ENCODE assay signal across 9 mouse cellular contexts in genomic region chr17:15530141-15530540, GRCm38 (mm10). TPM values are rescaled to one million over a fixed set of nuclear protein-coding genes. Genes with fewer than 3 reads are reported as not detected.
DNase-seq lines count a peak whose midpoint lies in the region; ATAC-seq and TF ChIP-seq lines count a peak whose summit lies in the region.
"Had no signal": no experiment of that assay in that cellular context is flagged by ENCODE, and none has a peak within 500 bp of the region (broad histone marks: within the 10 kb centered on the region; RNA-seq: fewer than 3 reads in every experiment).

No protein-coding gene starts in this region.

- H3K4me3 ChIP-seq in kidney, adult 2 months (ENCODE audit: insufficient read depth, low read depth, low read length): no peak overlapping the region
- no peak overlapping the region for H3K4me3 ChIP-seq in kidney, embryonic 14.5 days (ENCODE audit: low read length)
- no peak overlapping the region for H3K4me3 ChIP-seq in midbrain, embryonic 15.5 days
- H3K4me3 ChIP-seq: limb, embryonic 12.5 days had no signal

- H3K4me1 ChIP-seq in kidney, adult 2 months (ENCODE audit: control insufficient read depth, insufficient read depth, low read length): peaks cover 4% of the 10 kb centered on the region; the same call in 1 of the 2 replicates
- no peaks in the 10 kb centered on the region; the same call in 1 of the 2 replicates for H3K4me1 ChIP-seq in kidney, embryonic 14.5 days (ENCODE audit: control insufficient read depth, insufficient read depth, low read length)
- H3K4me1 ChIP-seq in midbrain, embryonic 15.5 days: peaks cover 19% of the 10 kb centered on the region

- DNase-seq in CD4-positive, CD25-positive, alpha-beta regulatory T cell, adult 2 months (ENCODE audit: low read depth, low spot score): peak; percentile 72
- DNase-seq in kidney, adult 2 months: peak; percentile 53
- DNase-seq in adrenal gland, postnatal 14 days: peak; percentile 30
- peak; percentile 69 for DNase-seq in kidney, postnatal 10 days
- peak; percentile 62 for DNase-seq in thymus, postnatal 25 days

- peak; percentile 33 for TF ChIP-seq CTCF in kidney, adult 2 months (conservative IDR thresholded peaks at IDR 0.05; ENCODE audit: insufficient read depth, insufficient read length, low read depth, low read length)

- H3K9ac ChIP-seq in kidney, embryonic 14.5 days (ENCODE audit: low read depth, low read length): no peak overlapping the region
- H3K9ac ChIP-seq in midbrain, embryonic 15.5 days: no peak overlapping the region
- H3K9ac ChIP-seq: limb, embryonic 12.5 days had no signal

- no peak for ATAC-seq in CD4-positive, CD25-positive, alpha-beta regulatory T cell, adult 4 months
- ATAC-seq in kidney, embryonic 14.5 days (ENCODE audit: low FRiP score, low TSS enrichment): no peak
- ATAC-seq in midbrain, embryonic 15.5 days (replicated peaks): 0 out of 2 replicates have a peak, but pooled peaks have one; percentile 12

- no peak overlapping the region for H3K27ac ChIP-seq in kidney, adult 2 months (ENCODE audit: insufficient read depth, low read depth, low read length)
- H3K27ac ChIP-seq in kidney, embryonic 14.5 days (ENCODE audit: low read depth, low read length): no peak overlapping the region
- no peak overlapping the region for H3K27ac ChIP-seq in midbrain, embryonic 15.5 days

- H3K9me3 ChIP-seq in kidney, embryonic 14.5 days (ENCODE audit: control insufficient read depth, low read length): no peaks in the 10 kb centered on the region
- H3K9me3 ChIP-seq in midbrain, embryonic 15.5 days: no peaks in the 10 kb centered on the region

- no peak overlapping the region for H3K4me2 ChIP-seq in kidney, embryonic 14.5 days (replicated peaks; ENCODE audit: low read depth, low read length)
- no peak overlapping the region for H3K4me2 ChIP-seq in midbrain, embryonic 15.5 days
- H3K4me2 ChIP-seq: limb, embryonic 12.5 days had no signal

- 22% methylated on average over 5 of the region's 5 CpGs for WGBS in kidney, adult 2 months
- WGBS in kidney, embryonic 14.5 days: 15% methylated on average over 5 of the region's 5 CpGs
- 4% methylated on average over 5 of the region's 5 CpGs for WGBS in midbrain, embryonic 15.5 days

- no peak for TF ChIP-seq POLR2A in kidney, adult 2 months (IDR thresholded peaks at IDR 0.05; ENCODE audit: low read depth, low read length)

- H3K27me3 ChIP-seq in kidney, adult 2 months (replicated peaks; ENCODE audit: control insufficient read depth, insufficient read depth, low read length): no peaks in the 10 kb centered on the region
- H3K27me3 ChIP-seq in kidney, embryonic 14.5 days (ENCODE audit: control insufficient read depth, insufficient read depth, low read length): peaks cover under 1% of the 10 kb centered on the region; the same call in 1 of the 2 replicates
- H3K27me3 ChIP-seq in midbrain, embryonic 15.5 days (replicated peaks): peaks cover 3% of the 10 kb centered on the region; the same call in 1 of the 2 replicates

- H3K36me3 ChIP-seq in kidney, adult 2 months (ENCODE audit: control insufficient read depth, insufficient read depth, low read length): no peaks in the 10 kb centered on the region
- H3K36me3 ChIP-seq in kidney, embryonic 14.5 days (ENCODE audit: control insufficient read depth, insufficient read depth, low read length): peaks cover 1% of the 10 kb centered on the region; the same call in 1 of the 2 replicates
- H3K36me3 ChIP-seq in midbrain, embryonic 15.5 days (replicated peaks): no peaks in the 10 kb centered on the region; the same call in 1 of the 2 replicates

RNA-seq across cellular contexts. Expression of gene Pdcd2, which starts 3.0 kb away (rescaled TPM):
- polyA plus RNA-seq in CD4-positive, CD25-positive, alpha-beta regulatory T cell, adult 4 months (2017; shearing (Covaris generic)): 10 to 100 TPM; 17.1 to 36.0 TPM
- 19.2 and 23.4 TPM in 2 replicates for polyA plus RNA-seq in kidney, adult 2 months (2012; rRNA removed)
- polyA plus RNA-seq in kidney, embryonic 14.5 days (2014; fragmentation: Nextera tagmentation; extraction: Ambion mirVana): 54.2 and 54.5 TPM in 2 replicates
- total RNA-seq in adrenal gland, postnatal 14 days (2021): 30.8 and 36.2 TPM in 2 replicates
- polyA plus RNA-seq in midbrain, embryonic 15.5 days (2015; fragmentation: Nextera tagmentation; extraction: Ambion mirVana): 58.3 and 59.7 TPM in 2 replicates

RNA-seq across cellular contexts. Expression of gene Tbp, which starts 30.5 kb away (rescaled TPM):
- 10 to 100 TPM; 49.0 to 56.6 TPM for polyA plus RNA-seq in CD4-positive, CD25-positive, alpha-beta regulatory T cell, adult 4 months (2017; shearing (Covaris generic))
- polyA plus RNA-seq in kidney, adult 2 months (2012; rRNA removed): 39.7 and 44.8 TPM in 2 replicates
- 64.8 and 67.8 TPM in 2 replicates for polyA plus RNA-seq in kidney, embryonic 14.5 days (2014; fragmentation: Nextera tagmentation; extraction: Ambion mirVana)
- total RNA-seq in adrenal gland, postnatal 14 days (2021): 25.9 and 33.1 TPM in 2 replicates
- polyA plus RNA-seq in midbrain, embryonic 15.5 days (2015; fragmentation: Nextera tagmentation; extraction: Ambion mirVana): 64.6 and 68.2 TPM in 2 replicates

RNA-seq across cellular contexts. Expression of gene Psmb1, which starts 30.6 kb away (rescaled TPM):
- 100 to 1,000 TPM; 317 to 371 TPM for polyA plus RNA-seq in CD4-positive, CD25-positive, alpha-beta regulatory T cell, adult 4 months (2017; shearing (Covaris generic))
- 106 and 107 TPM in 2 replicates for polyA plus RNA-seq in kidney, adult 2 months (2012; rRNA removed)
- 298 and 368 TPM in 2 replicates for polyA plus RNA-seq in kidney, embryonic 14.5 days (2014; fragmentation: Nextera tagmentation; extraction: Ambion mirVana)
- 159 and 160 TPM in 2 replicates for total RNA-seq in adrenal gland, postnatal 14 days (2021)
- polyA plus RNA-seq in midbrain, embryonic 15.5 days (2015; fragmentation: Nextera tagmentation; extraction: Ambion mirVana): 217 and 221 TPM in 2 replicates

RNA-seq across cellular contexts. Expression of gene Prdm9, which starts 34.0 kb away (rescaled TPM):
- polyA plus RNA-seq in CD4-positive, CD25-positive, alpha-beta regulatory T cell, adult 4 months (2017; shearing (Covaris generic)): 10 to 100 TPM in 1 of 2 experiments, 1 to 10 TPM in 1; 5.7 to 10.6 TPM
- polyA plus RNA-seq in kidney, adult 2 months (2012; rRNA removed): 2.5 and 2.9 TPM in 2 replicates
- polyA plus RNA-seq in kidney, embryonic 14.5 days (2014; fragmentation: Nextera tagmentation; extraction: Ambion mirVana): 1.6 TPM in 2 replicates
- total RNA-seq in adrenal gland, postnatal 14 days (2021): 9.1 and 9.2 TPM in 2 replicates
- 1.9 and 2.7 TPM in 2 replicates for polyA plus RNA-seq in midbrain, embryonic 15.5 days (2015; fragmentation: Nextera tagmentation; extraction: Ambion mirVana)
